Mouse (Mus musculus): ENCODE results near the gene Hdac11. TPM values are rescaled to one million over a fixed set of nuclear protein-coding genes. Genes with fewer than 3 reads are reported as not detected.

Hdac11 gene
- total RNA-seq, 2 experiments from 2014 or later, result 0.37 to 0.80 TPM

GRCm38 (mm10) chr6:91130856-91131255, 25.6 kb upstream of the Hdac11 start:
- no peak for ATAC-seq (ENCODE audit: poor library complexity, severe bottlenecking)

GRCm38 (mm10) chr6:91137343-91137956, 19.0 kb upstream of the Hdac11 start:
- no peak for ATAC-seq (ENCODE audit: poor library complexity, severe bottlenecking)

- peak; percentile 96 for ATAC-seq (ENCODE audit: poor library complexity, severe bottlenecking)
Observed at GRCm38 (mm10) chr6:91139846-91140245, 16.6 kb upstream of the Hdac11 start.

- no peak for ATAC-seq (ENCODE audit: poor library complexity, severe bottlenecking)
Observed at GRCm38 (mm10) chr6:91145056-91145455, 11.4 kb upstream of the Hdac11 start.

GRCm38 (mm10) chr6:91145572-91145971, 10.9 kb upstream of the Hdac11 start:
- no peak for ATAC-seq (ENCODE audit: poor library complexity, severe bottlenecking)

GRCm38 (mm10) chr6:91146443-91147151, 9.9 kb upstream of the Hdac11 start:
- no peak for ATAC-seq (ENCODE audit: poor library complexity, severe bottlenecking)

- ATAC-seq (ENCODE audit: poor library complexity, severe bottlenecking), result no peak
Observed at GRCm38 (mm10) chr6:91147152-91147770, 9.2 kb upstream of the Hdac11 start.

GRCm38 (mm10) chr6:91152892-91153548, 3.4 kb upstream of the Hdac11 start:
- ATAC-seq (ENCODE audit: poor library complexity, severe bottlenecking), result no peak

- ATAC-seq (ENCODE audit: poor library complexity, severe bottlenecking), result peak; percentile 22; the same call in 1 of the 2 replicates
Observed at GRCm38 (mm10) chr6:91153549-91154064, 2.9 kb upstream of the Hdac11 start.

GRCm38 (mm10) chr6:91154685-91155084, 1.8 kb upstream of the Hdac11 start:
- ATAC-seq (ENCODE audit: poor library complexity, severe bottlenecking), result no peak

GRCm38 (mm10) chr6:91155286-91155685, 1.2 kb upstream of the Hdac11 start:
- ATAC-seq (ENCODE audit: poor library complexity, severe bottlenecking), result no peak

- no peak for ATAC-seq (ENCODE audit: poor library complexity, severe bottlenecking)
Observed at GRCm38 (mm10) chr6:91156062-91156461, 403 bp upstream of the Hdac11 start.

- no peak for ATAC-seq (ENCODE audit: poor library complexity, severe bottlenecking)
Observed at GRCm38 (mm10) chr6:91157237-91157570, 739 bp downstream of the Hdac11 start.

GRCm38 (mm10) chr6:91159047-91159446, 2.6 kb downstream of the Hdac11 start:
- no peak for ATAC-seq (ENCODE audit: poor library complexity, severe bottlenecking)

- ATAC-seq (ENCODE audit: poor library complexity, severe bottlenecking), result no peak
Observed at GRCm38 (mm10) chr6:91160399-91160798, 3.9 kb downstream of the Hdac11 start.

- no peak for ATAC-seq (ENCODE audit: poor library complexity, severe bottlenecking)
Observed at GRCm38 (mm10) chr6:91160976-91161375, 4.5 kb downstream of the Hdac11 start.

GRCm38 (mm10) chr6:91161506-91162235, 5.2 kb downstream of the Hdac11 start:
- no peak for ATAC-seq (ENCODE audit: poor library complexity, severe bottlenecking)

GRCm38 (mm10) chr6:91162314-91162713, 5.8 kb downstream of the Hdac11 start:
- ATAC-seq (ENCODE audit: poor library complexity, severe bottlenecking), result no peak

GRCm38 (mm10) chr6:91163195-91163911, 6.9 kb downstream of the Hdac11 start:
- peak; percentile 55 for ATAC-seq (ENCODE audit: poor library complexity, severe bottlenecking)

GRCm38 (mm10) chr6:91164584-91164983, 8.1 kb downstream of the Hdac11 start:
- ATAC-seq (ENCODE audit: poor library complexity, severe bottlenecking), result no peak
